Mouse (Mus musculus): ENCODE data around the gene Fhit. TPM values are rescaled to one million over a fixed set of nuclear protein-coding genes. Genes with fewer than 3 reads are reported as not detected.

Fhit gene
- polyA plus RNA-seq, 1 experiment from 2014 or later = 4.1 TPM

DNA sequence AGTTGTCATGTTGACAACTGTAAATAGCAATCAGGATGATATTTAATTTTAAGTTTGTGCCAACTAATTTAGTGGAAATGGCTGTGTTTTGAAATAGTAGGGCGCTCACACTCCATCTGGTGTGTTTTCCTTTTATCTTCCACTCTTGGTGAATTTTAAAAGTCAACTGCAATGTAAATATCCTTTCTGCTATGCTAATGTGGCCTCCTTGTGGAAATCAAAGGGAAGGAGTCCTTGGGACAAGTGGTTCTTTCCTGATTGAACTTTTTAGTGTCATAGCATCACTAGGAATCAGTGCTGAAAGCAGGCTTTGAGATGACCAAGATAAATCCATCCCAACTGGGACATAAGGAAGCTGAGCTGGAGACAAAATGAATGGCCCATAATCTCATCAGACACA, 1413.1 kb downstream of the Fhit start:
- H3K36me3 ChIP-seq = no peaks in the 10 kb centered on the region
- H3K9me3 ChIP-seq (replicated peaks) = no peaks in the 10 kb centered on the region
- no peak overlapping the region for H3K9ac ChIP-seq
- 79% methylated on average over 1 of the region's 1 CpGs for WGBS
- no peak overlapping the region for H3K4me3 ChIP-seq
- H3K4me1 ChIP-seq (replicated peaks) = no peaks in the 10 kb centered on the region
- no peaks in the 10 kb centered on the region for H3K27me3 ChIP-seq
- H3K4me2 ChIP-seq = no peak overlapping the region
- no peak for ATAC-seq (replicated peaks; ENCODE audit: insufficient number of reproducible peaks, insufficient read depth, low FRiP score, low read depth)
- no peak overlapping the region for H3K27ac ChIP-seq

DNA sequence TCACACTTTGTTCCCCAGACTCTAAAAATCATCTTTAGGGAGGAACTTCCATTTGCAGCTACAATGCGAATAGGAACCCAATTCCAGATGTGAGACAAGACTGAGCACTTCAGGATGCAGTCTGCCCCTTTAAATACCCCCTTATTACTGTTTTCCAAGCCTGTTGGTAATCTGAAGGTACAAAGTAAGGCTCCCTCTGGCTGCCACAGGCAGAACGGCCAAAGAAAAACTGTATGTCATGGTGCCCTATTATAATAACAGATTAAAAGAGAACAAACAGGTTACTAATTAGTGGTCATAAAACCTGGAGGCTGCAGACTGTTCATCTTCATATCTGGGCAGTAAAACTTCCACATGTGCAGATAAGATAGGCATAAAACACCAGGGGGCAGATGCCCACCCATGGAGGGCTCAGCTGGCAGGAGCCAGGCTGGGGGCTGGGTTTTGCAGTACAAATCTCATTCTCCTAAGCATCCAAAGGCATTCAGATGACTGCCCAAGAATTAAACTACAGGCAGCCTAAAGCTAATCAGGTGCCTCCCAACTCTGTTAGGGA, 1439.8 kb downstream of the Fhit start:
- Histone ChIP-seq H3K4me1 (replicated peaks) (no peaks in the 10 kb centered on the region), H3K27me3 (no peaks in the 10 kb centered on the region), H3K4me3 (no peak overlapping the region), H3K27ac (no peak overlapping the region), H3K9me3 (replicated peaks) (no peaks in the 10 kb centered on the region), H3K36me3 (no peaks in the 10 kb centered on the region), H3K4me2 (no peak overlapping the region), H3K9ac (no peak overlapping the region)
- ATAC-seq (replicated peaks; ENCODE audit: insufficient number of reproducible peaks, insufficient read depth, low FRiP score, low read depth) = no peak
- WGBS = 59% methylated on average over 2 of the region's 2 CpGs

DNA sequence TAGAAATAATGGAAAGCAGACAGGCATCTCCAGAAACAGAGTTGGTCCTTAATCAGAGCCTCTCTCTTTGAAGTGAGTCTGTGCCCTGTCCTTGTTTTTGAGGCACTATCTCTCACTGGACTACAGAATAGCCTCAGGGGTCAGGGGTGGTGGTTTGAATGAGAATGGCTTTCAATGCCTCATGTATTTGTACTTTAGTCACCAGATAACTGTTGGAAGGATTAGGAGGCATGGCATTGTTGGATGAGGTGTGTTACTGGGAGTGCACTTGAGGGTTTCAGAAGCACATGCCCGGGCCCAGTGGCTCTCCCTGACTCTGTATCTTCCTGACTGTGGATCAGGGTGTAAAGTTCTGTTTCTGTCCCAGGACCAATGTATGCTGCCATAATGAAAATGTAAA, 1463.2 kb downstream of the Fhit start:
- Histone ChIP-seq H3K9me3 (replicated peaks) (no peaks in the 10 kb centered on the region), H3K4me3 (no peak overlapping the region), H3K4me2 (no peak overlapping the region), H3K9ac (no peak overlapping the region), H3K36me3 (no peaks in the 10 kb centered on the region), H3K4me1 (replicated peaks) (no peaks in the 10 kb centered on the region), H3K27ac (no peak overlapping the region), H3K27me3 (no peaks in the 10 kb centered on the region)
- 66% methylated on average over 1 of the region's 1 CpGs for WGBS
- ATAC-seq (replicated peaks; ENCODE audit: insufficient number of reproducible peaks, insufficient read depth, low FRiP score, low read depth) = no peak

DNA sequence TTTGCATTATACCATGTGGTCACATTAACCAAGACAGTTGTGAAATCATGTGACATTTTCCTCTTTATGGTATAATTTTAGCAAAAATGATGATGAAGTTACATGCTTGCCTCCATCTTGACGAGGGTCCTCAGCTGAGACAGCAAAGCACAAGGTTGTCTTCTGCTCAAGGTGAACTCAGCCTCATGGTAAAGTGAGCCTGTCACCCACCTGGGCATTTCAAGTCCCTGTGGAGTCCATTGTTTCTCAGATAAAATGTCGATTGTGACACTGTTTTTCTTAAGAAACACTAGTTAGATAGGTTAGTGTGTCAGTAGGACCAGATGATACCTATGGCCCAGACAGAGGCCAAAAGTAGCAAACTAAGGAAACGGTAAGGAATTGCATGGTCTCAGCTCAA, 1464.7 kb downstream of the Fhit start:
- no peak for ATAC-seq (replicated peaks; ENCODE audit: insufficient number of reproducible peaks, insufficient read depth, low FRiP score, low read depth)
- Histone ChIP-seq H3K36me3 (no peaks in the 10 kb centered on the region), H3K4me2 (no peak overlapping the region), H3K4me1 (replicated peaks) (no peaks in the 10 kb centered on the region), H3K9me3 (replicated peaks) (no peaks in the 10 kb centered on the region), H3K9ac (no peak overlapping the region), H3K27ac (no peak overlapping the region), H3K4me3 (no peak overlapping the region), H3K27me3 (no peaks in the 10 kb centered on the region)
- 72% methylated on average over 3 of the region's 3 CpGs for WGBS

DNA sequence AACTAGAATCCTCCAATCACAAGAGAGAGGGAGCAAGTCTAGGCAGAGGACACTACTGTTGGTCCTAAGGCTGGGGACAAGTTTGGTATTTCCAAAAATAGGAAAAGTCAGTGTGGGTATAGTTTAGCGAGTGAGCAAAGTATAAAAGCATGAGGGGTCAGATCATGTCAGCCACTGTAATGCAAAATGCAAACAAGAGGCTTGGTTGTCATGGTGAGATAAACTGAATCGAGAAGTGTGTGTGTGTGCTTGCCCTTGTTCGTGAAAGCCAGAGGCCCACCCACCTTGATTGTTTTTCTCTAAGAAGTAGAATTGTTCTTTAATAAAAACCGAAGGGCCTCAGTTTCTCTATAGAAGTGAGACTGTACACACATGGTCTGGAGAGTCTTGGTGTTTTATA, 1465.8 kb downstream of the Fhit start:
- Histone ChIP-seq H3K27me3 (no peaks in the 10 kb centered on the region), H3K4me1 (replicated peaks) (no peaks in the 10 kb centered on the region), H3K4me2 (no peak overlapping the region), H3K4me3 (no peak overlapping the region), H3K9ac (no peak overlapping the region), H3K9me3 (replicated peaks) (no peaks in the 10 kb centered on the region), H3K36me3 (no peaks in the 10 kb centered on the region), H3K27ac (no peak overlapping the region)
- 65% methylated on average over 4 of the region's 4 CpGs for WGBS
- ATAC-seq (replicated peaks; ENCODE audit: insufficient number of reproducible peaks, insufficient read depth, low FRiP score, low read depth) = no peak

DNA sequence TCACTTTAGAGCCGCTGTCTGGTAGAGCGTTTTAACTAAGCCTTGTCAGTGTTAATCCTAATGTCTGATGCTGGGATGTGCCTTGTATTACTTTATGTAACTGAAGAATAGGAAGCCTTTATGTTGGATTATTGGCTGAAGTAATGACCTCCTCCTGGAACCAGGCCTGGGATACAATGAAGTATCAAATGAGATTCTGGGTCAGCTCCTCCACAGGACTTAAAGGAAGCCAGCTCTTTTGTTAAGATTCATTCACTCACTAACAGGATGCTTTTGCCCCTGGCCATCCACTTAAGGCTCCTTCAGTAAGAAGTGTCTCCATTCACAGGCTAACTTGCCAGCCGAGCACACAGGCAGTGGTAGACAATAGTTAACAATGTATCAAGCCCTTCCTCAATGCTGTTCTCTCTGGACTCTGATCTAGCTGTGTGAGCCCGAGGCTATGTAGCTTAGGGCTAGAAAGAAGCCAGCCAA, 1466.6 kb downstream of the Fhit start:
- no peaks in the 10 kb centered on the region for H3K4me1 ChIP-seq (replicated peaks)
- H3K4me2 ChIP-seq = no peak overlapping the region
- H3K9me3 ChIP-seq (replicated peaks) = no peaks in the 10 kb centered on the region
- H3K27ac ChIP-seq = no peak overlapping the region
- no peaks in the 10 kb centered on the region for H3K36me3 ChIP-seq
- H3K9ac ChIP-seq = no peak overlapping the region
- WGBS = 78% methylated on average over 4 of the region's 4 CpGs
- no peaks in the 10 kb centered on the region for H3K27me3 ChIP-seq
- no peak overlapping the region for H3K4me3 ChIP-seq
- no peak for ATAC-seq (replicated peaks; ENCODE audit: insufficient number of reproducible peaks, insufficient read depth, low FRiP score, low read depth)

DNA sequence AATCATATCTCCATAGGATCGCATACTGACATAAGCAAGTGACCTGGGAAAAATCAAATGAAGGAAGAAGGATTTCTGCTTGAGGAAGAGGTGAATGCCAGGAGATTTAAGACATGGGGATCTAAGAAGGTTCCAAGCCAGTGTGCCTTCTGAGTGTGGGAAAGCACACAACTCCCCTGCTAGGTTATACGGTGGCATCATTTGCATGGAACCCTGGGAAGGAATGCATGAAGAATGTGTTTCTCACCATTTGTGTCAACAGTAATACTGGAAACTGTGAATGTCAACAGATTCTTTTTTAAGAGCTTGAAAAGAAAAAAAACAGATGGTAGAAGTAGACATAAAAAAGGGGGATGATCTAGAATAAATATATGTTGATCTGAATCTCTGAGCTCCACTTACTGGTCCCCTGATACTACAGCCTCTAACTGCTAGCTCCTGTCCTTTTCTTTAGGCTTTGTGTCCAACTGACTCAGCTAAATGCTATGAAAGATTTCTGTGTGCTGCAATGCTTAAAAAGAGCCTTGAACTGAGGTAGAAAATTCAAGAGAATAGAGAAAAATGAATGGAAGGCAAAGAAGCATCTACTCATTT, 1473.1 kb downstream of the Fhit start:
- Histone ChIP-seq H3K9me3 (replicated peaks) (no peaks in the 10 kb centered on the region), H3K4me2 (no peak overlapping the region), H3K27ac (no peak overlapping the region), H3K36me3 (no peaks in the 10 kb centered on the region), H3K27me3 (no peaks in the 10 kb centered on the region), H3K4me3 (no peak overlapping the region), H3K9ac (no peak overlapping the region), H3K4me1 (replicated peaks) (no peaks in the 10 kb centered on the region)
- 67% methylated on average over 2 of the region's 2 CpGs for WGBS
- ATAC-seq (replicated peaks; ENCODE audit: insufficient number of reproducible peaks, insufficient read depth, low FRiP score, low read depth) = no peak

DNA sequence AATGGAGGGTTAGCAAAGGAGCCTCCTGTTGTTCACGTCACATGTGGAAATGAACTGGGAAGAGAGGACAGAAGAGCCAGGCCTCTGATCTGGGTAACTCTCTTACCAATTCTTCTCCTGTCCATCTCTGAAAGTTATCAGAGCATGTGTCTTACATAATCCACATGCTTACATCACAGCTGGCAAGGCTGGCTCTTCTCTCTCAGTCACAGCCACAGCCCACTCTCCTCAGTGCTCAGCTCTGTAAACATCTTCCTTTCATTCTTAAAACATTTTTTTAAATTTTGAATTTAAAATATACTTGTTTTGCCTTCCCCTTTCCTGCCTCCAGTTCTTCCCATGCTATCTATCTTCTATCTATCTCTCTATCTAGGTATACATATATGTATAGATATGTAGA, 1477.5 kb downstream of the Fhit start:
- Histone ChIP-seq H3K4me3 (no peak overlapping the region), H3K4me1 (replicated peaks) (no peaks in the 10 kb centered on the region), H3K27me3 (no peaks in the 10 kb centered on the region), H3K4me2 (no peak overlapping the region), H3K27ac (no peak overlapping the region), H3K36me3 (no peaks in the 10 kb centered on the region), H3K9ac (no peak overlapping the region), H3K9me3 (replicated peaks) (no peaks in the 10 kb centered on the region)
- no peak for ATAC-seq (replicated peaks; ENCODE audit: insufficient number of reproducible peaks, insufficient read depth, low FRiP score, low read depth)
- WGBS = 65% methylated on average over 1 of the region's 1 CpGs

DNA sequence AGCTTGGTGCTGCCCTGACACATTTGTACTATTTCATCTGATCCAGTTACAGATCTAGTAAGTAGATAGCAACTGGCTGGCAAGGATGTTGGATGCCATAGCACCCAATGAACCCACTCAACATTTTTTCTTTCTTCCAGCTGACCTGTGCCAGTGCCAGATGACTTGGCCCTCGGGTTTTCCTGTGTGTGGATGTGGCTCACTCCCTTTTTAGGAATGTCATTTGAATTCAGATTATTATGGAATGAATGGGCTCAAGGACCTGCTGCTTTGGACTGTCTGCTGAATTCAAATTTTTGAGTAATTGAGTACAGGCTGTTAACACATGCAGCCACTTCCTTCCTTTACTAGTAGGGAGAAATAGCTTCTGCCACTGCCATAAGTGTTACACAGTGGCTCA, 1489.1 kb downstream of the Fhit start:
- H3K9me3 ChIP-seq (replicated peaks) = peaks cover 5% of the 10 kb centered on the region; the same call in 1 of the 2 replicates
- H3K27ac ChIP-seq = no peak overlapping the region
- no peak overlapping the region for H3K4me3 ChIP-seq
- H3K4me2 ChIP-seq = no peak overlapping the region
- no peak overlapping the region for H3K9ac ChIP-seq
- H3K27me3 ChIP-seq = no peaks in the 10 kb centered on the region
- 62% methylated on average over 1 of the region's 1 CpGs for WGBS
- no peak for ATAC-seq (replicated peaks; ENCODE audit: insufficient number of reproducible peaks, insufficient read depth, low FRiP score, low read depth)
- no peaks in the 10 kb centered on the region for H3K4me1 ChIP-seq (replicated peaks)
- no peaks in the 10 kb centered on the region for H3K36me3 ChIP-seq

DNA sequence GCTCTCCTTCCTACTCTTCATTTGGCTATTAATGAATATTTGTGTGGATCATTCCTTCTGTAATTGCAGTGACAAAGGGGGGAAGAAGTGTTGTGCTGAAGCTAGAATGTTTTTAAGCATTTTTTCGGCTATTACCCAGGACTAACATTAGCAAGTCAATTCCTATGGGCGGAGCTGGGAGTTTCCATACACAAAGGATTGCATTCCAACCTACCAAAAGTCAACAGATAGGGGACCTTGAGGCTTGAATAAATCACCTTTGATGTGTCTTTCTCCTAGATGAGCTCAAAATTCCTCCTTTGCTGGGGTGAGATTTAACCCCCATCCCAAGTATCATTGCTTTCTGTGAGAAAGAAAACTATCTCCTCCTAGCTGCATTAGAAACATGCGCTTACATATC, 1490.1 kb downstream of the Fhit start:
- peaks cover 5% of the 10 kb centered on the region; the same call in 1 of the 2 replicates for H3K9me3 ChIP-seq (replicated peaks)
- WGBS = 69% methylated on average over 3 of the region's 3 CpGs
- no peaks in the 10 kb centered on the region for H3K36me3 ChIP-seq
- H3K27ac ChIP-seq = no peak overlapping the region
- H3K27me3 ChIP-seq = no peaks in the 10 kb centered on the region
- H3K9ac ChIP-seq = no peak overlapping the region
- no peak for ATAC-seq (replicated peaks; ENCODE audit: insufficient number of reproducible peaks, insufficient read depth, low FRiP score, low read depth)
- no peaks in the 10 kb centered on the region for H3K4me1 ChIP-seq (replicated peaks)
- no peak overlapping the region for H3K4me3 ChIP-seq
- H3K4me2 ChIP-seq = no peak overlapping the region

DNA sequence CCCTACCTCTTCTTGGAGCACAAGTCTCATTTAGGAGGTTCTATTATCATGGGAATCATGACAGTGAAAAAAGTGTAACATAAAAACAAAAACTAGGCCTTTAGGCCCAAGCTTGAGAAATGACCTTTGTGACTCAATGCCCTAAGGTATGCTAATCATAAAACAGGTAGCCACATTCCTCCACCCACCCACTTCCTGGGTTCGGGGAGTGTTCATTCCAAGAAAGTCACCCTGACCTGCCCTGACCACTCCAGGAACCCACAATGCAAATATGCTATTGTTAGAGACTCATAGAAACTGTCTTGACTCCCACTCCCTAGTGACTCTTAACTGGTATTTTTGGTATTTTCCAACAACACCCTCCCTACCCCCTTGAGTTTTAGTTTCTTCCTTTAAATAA, 1492.1 kb downstream of the Fhit start:
- Histone ChIP-seq H3K27me3 (no peaks in the 10 kb centered on the region), H3K36me3 (no peaks in the 10 kb centered on the region), H3K27ac (no peak overlapping the region), H3K4me3 (no peak overlapping the region), H3K9me3 (replicated peaks) (peaks cover 5% of the 10 kb centered on the region; the same call in 1 of the 2 replicates), H3K4me1 (replicated peaks) (no peaks in the 10 kb centered on the region), H3K4me2 (no peak overlapping the region), H3K9ac (no peak overlapping the region)
- no peak for ATAC-seq (replicated peaks; ENCODE audit: insufficient number of reproducible peaks, insufficient read depth, low FRiP score, low read depth)
- 74% methylated on average over 1 of the region's 1 CpGs for whole genome bisulfite sequencing

DNA sequence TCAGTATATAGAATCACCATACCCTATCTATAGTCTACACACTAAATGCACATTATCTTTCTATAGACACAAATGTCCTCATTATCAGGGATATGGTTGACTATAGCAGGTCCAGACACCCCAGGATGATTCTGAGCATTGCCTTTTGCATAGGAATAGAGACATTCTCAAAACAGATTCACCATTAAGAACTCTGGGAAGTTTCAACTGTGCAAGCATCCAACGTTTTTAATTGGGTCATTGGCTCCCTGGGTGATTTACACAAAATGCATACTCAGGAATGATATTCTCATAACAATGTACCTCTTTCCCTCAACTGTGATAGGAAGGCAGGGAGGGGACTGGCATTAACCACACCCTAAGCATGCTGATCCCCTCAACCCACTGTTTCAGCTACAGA, 1503.4 kb downstream of the Fhit start:
- Histone ChIP-seq H3K36me3 (no peaks in the 10 kb centered on the region), H3K4me3 (no peak overlapping the region), H3K27ac (no peak overlapping the region), H3K4me1 (replicated peaks) (no peaks in the 10 kb centered on the region), H3K27me3 (no peaks in the 10 kb centered on the region), H3K9me3 (replicated peaks) (no peaks in the 10 kb centered on the region), H3K4me2 (no peak overlapping the region), H3K9ac (no peak overlapping the region)
- WGBS = 50% methylated on average over 1 of the region's 1 CpGs
- no peak for ATAC-seq (replicated peaks; ENCODE audit: insufficient number of reproducible peaks, insufficient read depth, low FRiP score, low read depth)

Measured in heart, embryonic 15.5 days (tissue).